Mouse (Mus musculus) lung, embryonic 16.5 days (tissue): ENCODE results near the gene Acadl. TPM values are rescaled to one million over a fixed set of nuclear protein-coding genes. Genes with fewer than 3 reads are reported as not detected.
A peak's percentile ranks its signal among the peaks of the same experiment; 100 is the strongest.

Experiments
- ATAC-seq: fragments of 200-750 bp; cut with Nextera tagmentation; 2 replicates; pipeline ENCODE4 v1.8.0; 2017; ENCODE audit warnings: low read depth, mild to moderate bottlenecking, moderate library complexity
- H3K27ac ChIP-seq: fragments of 300-500 bp; sonication (generic); 2 replicates; pipeline ENCODE4 v1.5.1; 2014; ENCODE audit warnings: mild to moderate bottlenecking, control low read depth, low read length
- H3K27me3 ChIP-seq: fragments of 300-500 bp; sonication (generic); 2 replicates; pipeline ENCODE4 v1.6.1; 2014; ENCODE audit warnings: low read depth, low read length, mixed read lengths; ENCODE audit not compliant: control insufficient read depth, insufficient read depth
- H3K36me3 ChIP-seq: fragments of 300-500 bp; sonication (generic); 2 replicates; pipeline ENCODE4 v1.6.1; 2014; ENCODE audit warnings: low read length; ENCODE audit not compliant: control insufficient read depth, insufficient read depth
- H3K4me1 ChIP-seq: fragments of 300-500 bp; sonication (generic); replicated peaks from 2 replicates; pipeline ENCODE4 v1.6.1; 2014; ENCODE audit warnings: low read length, mixed read lengths; ENCODE audit not compliant: control insufficient read depth, insufficient read depth
- H3K4me2 ChIP-seq: fragments of 300-500 bp; sonication (generic); 2 replicates; pipeline ENCODE4 v1.6.1; 2014; ENCODE audit warnings: low read depth, low read length, control low read depth
- H3K4me3 ChIP-seq: fragments of 300-500 bp; sonication (generic); 2 replicates; pipeline ENCODE4 v1.5.1; 2014; ENCODE audit warnings: mild to moderate bottlenecking, low read length, control low read depth
- H3K9ac ChIP-seq: fragments of 300-500 bp; sonication (generic); 2 replicates; pipeline ENCODE4 v1.6.1; 2014; ENCODE audit warnings: low read length, control low read depth
- H3K9me3 ChIP-seq: fragments of 300-500 bp; sonication (generic); 2 replicates; pipeline ENCODE4 v1.6.1; 2016; ENCODE audit warnings: low read length; ENCODE audit not compliant: control insufficient read depth
- WGBS: fragments of 180-500 bp; shearing (Covaris S2); extraction: QIAGEN DNeasy Blood & Tissue Kit; methylation state at CpG from one replicate; pipeline ENCODE4 v1.1.7; 2014; 5-methylcytosine and 5-hydroxymethylcytosine counted together
- polyA plus RNA-seq: library from polyadenylated mRNA; unstranded; fragments of >200 nt; fragmentation: Nextera tagmentation; extraction: Ambion mirVana; gene quantifications from 2 replicates; pipeline ENCODE4 v1.2.1, GENCODE M21; 2015

Acadl gene
- polyA plus RNA-seq, result 192 and 197 TPM in 2 replicates

DNA sequence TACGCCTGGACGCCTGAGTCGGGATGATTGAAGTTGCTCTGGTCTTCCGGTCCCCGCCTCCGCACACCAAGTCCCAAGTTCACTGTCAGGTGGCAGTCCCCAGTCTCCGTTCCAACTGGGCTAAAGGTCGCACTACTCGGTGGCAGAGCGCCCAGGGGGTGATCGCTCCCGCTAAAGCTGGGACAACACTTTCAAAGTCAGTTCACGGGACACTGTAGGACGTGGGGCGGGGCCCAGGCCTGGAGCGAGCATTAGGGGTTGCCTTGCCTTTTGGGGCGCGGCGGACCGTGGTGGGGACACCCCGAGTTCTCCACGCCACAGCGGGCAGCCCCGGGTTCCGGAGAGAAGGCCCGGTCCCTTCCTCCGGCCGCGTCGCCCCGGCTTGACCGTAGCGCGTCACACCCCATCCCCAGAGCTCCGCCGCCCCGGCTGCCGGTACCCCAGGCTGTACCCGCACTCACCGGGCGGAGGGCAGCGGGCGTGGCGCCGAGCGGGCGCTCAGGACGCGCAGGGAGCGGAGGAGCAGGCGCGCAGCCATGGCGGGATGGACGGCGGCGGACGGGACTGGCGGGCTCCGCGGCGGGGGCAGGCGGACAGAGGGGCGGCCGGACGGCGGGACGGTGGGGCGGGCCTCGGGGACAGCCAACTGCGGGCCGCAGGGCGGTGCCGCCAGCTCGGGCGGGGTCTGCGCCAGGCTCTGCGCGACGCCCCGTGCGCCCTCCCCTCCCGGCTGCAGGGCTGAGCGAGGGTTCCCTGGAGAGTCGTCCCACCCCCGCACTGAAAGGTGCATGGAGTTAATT is at the start of gene Acadl:
TSS of gene Acadl (minus strand) at position 566 of the 800 bp plus-strand sequence.
- H3K27me3 ChIP-seq, result no peaks in the 10 kb centered on the region
- ATAC-seq, result peak; percentile 97
- H3K4me3 ChIP-seq, result peak within 1 kb of the TSS; percentile 93
- peaks cover 18% of the 10 kb centered on the region for H3K4me1 ChIP-seq
- peak within 1 kb of the TSS; percentile 67 for H3K4me2 ChIP-seq
- H3K9me3 ChIP-seq, result no peaks in the 10 kb centered on the region
- under 1% methylated on average over 75 of the region's 85 CpGs for WGBS
- H3K27ac ChIP-seq, result peak within 1 kb of the TSS; percentile 98
- H3K36me3 ChIP-seq, result peaks cover 8% of the 10 kb centered on the region
- H3K9ac ChIP-seq, result peak within 1 kb of the TSS; percentile 97

DNA sequence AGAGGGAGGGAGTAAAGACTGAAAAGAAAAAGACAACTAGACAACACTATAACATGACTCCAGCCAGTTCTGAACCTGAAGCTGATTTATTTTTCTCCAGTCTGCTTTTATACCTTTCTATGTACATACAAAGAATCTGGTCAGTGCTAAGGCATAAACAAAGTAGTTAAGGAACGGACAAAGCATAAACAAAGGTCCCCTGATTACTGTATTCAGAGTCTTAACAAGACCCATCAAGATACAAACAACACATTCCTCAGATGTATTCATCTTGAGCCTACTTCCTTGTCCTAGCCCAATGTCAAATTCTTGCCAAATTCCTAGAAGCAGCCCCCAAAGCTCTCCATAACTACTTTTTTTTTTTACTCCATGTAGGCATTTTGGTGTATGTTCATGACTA is 49.2 kb upstream of the Acadl start:
- Histone ChIP-seq H3K4me1 (no peaks in the 10 kb centered on the region), H3K4me3 (no peak overlapping the region), H3K36me3 (no peaks in the 10 kb centered on the region), H3K9me3 (0 out of 2 replicates have a peak, but pooled peaks cover 3% of the 10 kb centered on the region), H3K4me2 (no peak overlapping the region), H3K9ac (no peak overlapping the region), H3K27me3 (no peaks in the 10 kb centered on the region), H3K27ac (no peak overlapping the region)
- ATAC-seq, result no peak
- WGBS, result 32% methylated on average over 1 of the region's 1 CpGs

DNA sequence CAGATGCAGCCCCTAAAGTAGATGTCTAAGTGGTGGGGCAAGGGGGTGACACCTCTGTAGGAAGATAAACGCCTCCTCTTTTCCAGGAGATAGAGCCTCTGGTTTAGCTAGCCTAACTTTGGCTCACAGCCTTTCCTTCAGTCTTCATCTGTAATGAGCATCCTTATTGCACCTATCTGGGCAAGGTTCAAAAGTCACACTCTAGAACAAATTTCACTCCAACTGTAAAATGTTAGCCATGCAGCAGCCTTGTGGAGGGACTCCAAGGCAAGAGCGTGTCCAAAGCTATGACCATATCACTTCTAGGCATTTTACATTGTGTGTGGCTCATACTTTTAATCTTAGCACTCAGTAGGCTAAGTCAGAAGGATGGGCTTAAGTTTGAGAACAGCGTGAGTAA is 39.5 kb upstream of the Acadl start:
- Histone ChIP-seq H3K4me2 (no peak overlapping the region), H3K27ac (no peak overlapping the region), H3K4me1 (peaks cover 6% of the 10 kb centered on the region; the same call in 1 of the 2 replicates), H3K4me3 (no peak overlapping the region), H3K27me3 (no peaks in the 10 kb centered on the region), H3K9ac (no peak overlapping the region), H3K36me3 (no peaks in the 10 kb centered on the region), H3K9me3 (no peaks in the 10 kb centered on the region)
- ATAC-seq, result no peak
- 89% methylated on average over 3 of the region's 3 CpGs for WGBS

DNA sequence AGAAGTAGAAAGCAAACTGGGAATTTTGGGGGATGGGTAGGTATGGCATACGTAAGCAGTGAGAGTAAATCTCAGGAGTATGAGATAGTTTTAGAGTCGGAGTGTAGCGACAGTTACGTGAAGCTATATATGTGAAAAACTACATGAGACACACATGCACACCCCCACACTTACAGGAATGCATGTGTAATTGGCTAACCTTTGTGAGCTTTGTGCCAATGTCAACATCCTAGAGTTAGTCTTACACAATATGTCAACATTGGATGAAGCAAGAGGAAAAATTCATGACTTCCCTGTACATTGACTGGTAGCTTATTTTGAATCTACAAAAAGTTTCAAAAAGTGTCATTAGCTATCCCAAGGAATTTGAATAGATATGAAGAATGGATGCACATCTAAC is 37.9 kb upstream of the Acadl start:
- Histone ChIP-seq H3K9me3 (no peaks in the 10 kb centered on the region), H3K36me3 (no peaks in the 10 kb centered on the region), H3K27me3 (no peaks in the 10 kb centered on the region), H3K4me1 (peaks cover 12% of the 10 kb centered on the region; the same call in 1 of the 2 replicates), H3K9ac (no peak overlapping the region), H3K4me2 (no peak overlapping the region), H3K4me3 (no peak overlapping the region), H3K27ac (peak overlapping the region; percentile 57)
- 67% methylated on average over 4 of the region's 4 CpGs for WGBS
- ATAC-seq, result peak; percentile 78

DNA sequence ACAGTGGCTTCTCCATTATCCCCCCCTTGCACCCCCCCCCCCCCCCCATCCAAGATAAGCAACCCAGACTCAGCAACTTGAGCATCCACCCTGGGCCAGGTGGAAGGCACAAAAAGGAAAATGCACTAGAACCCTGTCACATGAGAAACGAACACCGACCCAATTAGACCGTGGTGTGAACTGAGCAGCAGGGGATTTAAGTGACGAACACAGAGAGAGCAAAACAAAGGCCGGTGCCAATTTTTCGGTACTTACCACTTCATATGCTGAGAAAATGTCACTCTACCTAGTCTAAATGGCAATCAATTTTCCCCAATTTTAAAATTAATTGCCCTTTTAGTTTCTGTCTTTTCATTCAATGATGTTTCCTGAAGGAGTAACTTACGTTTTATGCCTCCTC is 35.2 kb upstream of the Acadl start:
- Histone ChIP-seq H3K27me3 (no peaks in the 10 kb centered on the region), H3K4me1 (peaks cover 14% of the 10 kb centered on the region; the same call in 1 of the 2 replicates), H3K9ac (no peak overlapping the region), H3K9me3 (no peaks in the 10 kb centered on the region), H3K27ac (no peak overlapping the region), H3K4me2 (no peak overlapping the region), H3K4me3 (no peak overlapping the region), H3K36me3 (no peaks in the 10 kb centered on the region)
- WGBS, result 71% methylated on average over 7 of the region's 7 CpGs
- no peak for ATAC-seq

DNA sequence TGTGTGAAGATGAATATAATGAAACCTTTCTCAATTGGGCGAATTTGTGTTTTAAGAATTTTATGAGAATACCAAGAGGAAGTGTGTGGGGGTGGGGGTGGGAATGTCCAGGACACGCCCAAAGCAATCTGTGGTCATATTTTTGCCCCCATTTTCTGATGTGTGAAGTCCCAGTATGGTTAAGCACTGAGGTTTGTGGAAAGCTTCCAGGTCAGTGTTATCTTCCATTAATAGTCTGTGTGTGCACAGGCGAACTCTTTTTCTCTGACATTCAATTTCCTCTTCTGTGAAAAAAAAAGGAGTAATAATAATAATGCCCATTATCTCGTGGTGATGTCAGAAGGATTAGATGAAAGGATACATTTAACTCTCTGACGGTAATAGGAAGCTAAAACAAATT is 33.5 kb upstream of the Acadl start:
- 29% methylated on average over 5 of the region's 5 CpGs for WGBS
- Histone ChIP-seq H3K4me3 (peak overlapping the region; percentile 24), H3K27me3 (no peaks in the 10 kb centered on the region), H3K4me2 (peak overlapping the region; percentile 47), H3K9me3 (no peaks in the 10 kb centered on the region), H3K27ac (no peak overlapping the region), H3K36me3 (no peaks in the 10 kb centered on the region), H3K4me1 (peaks cover 14% of the 10 kb centered on the region; the same call in 1 of the 2 replicates), H3K9ac (peak overlapping the region; percentile 38; the same call in 1 of the 2 replicates)
- peak; percentile 37 for ATAC-seq

DNA sequence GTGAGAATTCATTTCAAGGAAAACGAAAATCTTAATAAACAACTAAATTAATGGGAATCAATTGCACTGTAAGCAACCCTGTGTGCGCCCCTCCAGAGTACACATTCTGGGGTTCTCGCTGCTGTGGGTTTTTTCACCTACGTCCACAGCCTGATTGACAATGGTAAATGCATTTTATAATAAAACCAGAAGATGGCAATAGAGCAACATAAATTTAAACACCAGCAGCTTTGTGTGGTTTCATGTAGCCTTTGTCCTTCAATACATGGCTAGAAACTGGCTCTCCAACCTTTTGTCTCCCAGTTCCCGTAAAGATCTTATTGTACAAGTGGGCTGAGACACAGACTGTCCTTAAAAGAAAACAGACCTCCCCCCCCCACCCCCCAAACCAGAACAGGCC is 33.0 kb upstream of the Acadl start:
- no peak overlapping the region for H3K27ac ChIP-seq
- WGBS, result 27% methylated on average over 5 of the region's 5 CpGs
- H3K9ac ChIP-seq, result peak overlapping the region; percentile 38; the same call in 1 of the 2 replicates

DNA sequence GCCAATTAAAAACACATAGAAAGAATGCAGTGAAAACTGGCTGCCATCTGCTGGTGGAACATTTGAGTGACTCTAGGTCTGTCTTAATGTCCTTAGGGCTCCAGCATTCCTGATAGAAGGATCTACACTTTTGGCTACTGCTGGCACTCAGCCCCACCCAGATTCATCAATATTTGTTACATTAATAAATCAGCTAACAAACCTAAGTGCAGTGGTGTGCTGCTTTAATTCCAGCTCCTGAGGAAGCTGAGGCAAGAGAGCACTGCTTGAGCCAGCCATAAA is 32.7 kb upstream of the Acadl start:
- Histone ChIP-seq H3K9me3 (no peaks in the 10 kb centered on the region), H3K36me3 (no peaks in the 10 kb centered on the region), H3K4me2 (peak overlapping the region; percentile 47), H3K27me3 (no peaks in the 10 kb centered on the region), H3K4me3 (peak overlapping the region; percentile 24), H3K27ac (no peak overlapping the region), H3K9ac (0 out of 2 replicates have a peak overlapping the region, but pooled peaks have one; percentile 8), H3K4me1 (peaks cover 12% of the 10 kb centered on the region; the same call in 1 of the 2 replicates)
- peak; percentile 84 for ATAC-seq

More for the DNA sequence above, 33.0 kb upstream of the Acadl start:
- Histone ChIP-seq H3K9me3 (no peaks in the 10 kb centered on the region), H3K4me2 (peak overlapping the region; percentile 47), H3K4me1 (peaks cover 12% of the 10 kb centered on the region; the same call in 1 of the 2 replicates), H3K27me3 (no peaks in the 10 kb centered on the region), H3K4me3 (peak overlapping the region; percentile 24), H3K36me3 (no peaks in the 10 kb centered on the region)
- peak; percentile 78 for ATAC-seq

DNA sequence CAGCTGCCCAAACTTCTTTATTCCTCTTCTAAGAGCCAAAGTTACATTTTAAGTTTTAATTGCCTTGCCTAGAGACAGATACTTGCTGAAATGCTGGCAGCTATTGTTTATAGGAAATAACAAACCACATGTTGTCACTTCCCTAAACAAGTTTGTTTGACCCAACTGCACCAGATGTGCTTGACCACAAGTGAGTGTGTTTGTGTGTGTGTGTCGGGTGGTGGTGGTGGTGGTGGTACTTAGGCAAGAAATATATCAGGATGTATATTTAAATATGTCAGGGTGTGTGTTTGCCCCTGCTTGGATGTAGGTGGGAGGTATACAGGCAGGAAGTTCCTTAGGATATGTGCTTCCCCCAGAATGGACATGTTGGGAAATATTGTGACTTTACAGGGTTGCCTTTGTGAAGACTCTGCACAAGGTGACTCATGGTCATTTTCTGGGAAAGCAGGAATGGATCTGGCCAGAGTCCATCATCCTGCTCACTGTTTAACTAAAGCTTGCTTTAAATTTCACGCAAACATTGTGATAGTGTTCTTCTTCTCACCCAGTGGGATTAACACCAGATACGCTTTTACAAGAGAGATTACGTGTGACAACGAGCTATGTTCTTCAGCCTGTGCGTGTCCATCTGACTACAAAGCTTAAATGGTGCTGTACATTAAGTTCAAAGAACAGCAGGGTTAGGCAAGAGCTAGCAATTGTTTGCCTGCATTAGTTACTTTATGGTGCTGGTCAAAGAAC is 32.2 kb upstream of the Acadl start:
- no peak for ATAC-seq
- no peak overlapping the region; the same call in 1 of the 2 replicates for H3K4me3 ChIP-seq
- H3K4me1 ChIP-seq, result peaks cover 8% of the 10 kb centered on the region; the same call in 1 of the 2 replicates
- H3K9me3 ChIP-seq, result no peaks in the 10 kb centered on the region
- peak overlapping the region; percentile 47; the same call in 1 of the 2 replicates for H3K4me2 ChIP-seq
- no peaks in the 10 kb centered on the region for H3K27me3 ChIP-seq
- 67% methylated on average over 6 of the region's 6 CpGs for WGBS
- no peaks in the 10 kb centered on the region for H3K36me3 ChIP-seq
- no peak overlapping the region for H3K27ac ChIP-seq
- H3K9ac ChIP-seq, result no peak overlapping the region
